Mouse (Mus musculus) urinary bladder, postnatal 25 days (tissue): ENCODE data around the gene Akap12.

Source experiments
- DNase-seq: peaks from one replicate; pipeline ENCODE4 v3.0.0; 2022; ENCODE audit warnings: low spot score

Gene Akap12

DNA sequence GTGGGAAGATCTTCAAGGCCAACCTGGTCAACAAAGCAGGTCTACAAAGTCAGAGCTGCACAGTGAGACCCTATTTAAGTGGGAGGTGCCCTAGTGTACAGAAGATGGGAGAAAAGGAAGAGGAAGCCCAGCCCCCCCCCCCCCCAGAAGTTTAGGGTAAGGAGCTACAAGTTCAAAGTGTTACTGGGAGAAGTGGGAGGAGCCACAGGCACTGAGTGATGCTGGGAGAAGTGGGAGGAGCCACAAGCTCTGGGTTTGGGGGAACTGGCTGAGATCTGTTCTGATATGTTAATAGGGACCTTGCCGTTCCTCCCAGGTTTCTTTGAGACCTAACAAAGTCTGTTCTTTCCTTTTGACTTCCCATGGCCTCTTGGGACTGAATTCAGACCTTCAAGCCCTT is 18.6 kb downstream of the Akap12 start:
- no peak for DNase-seq

DNA sequence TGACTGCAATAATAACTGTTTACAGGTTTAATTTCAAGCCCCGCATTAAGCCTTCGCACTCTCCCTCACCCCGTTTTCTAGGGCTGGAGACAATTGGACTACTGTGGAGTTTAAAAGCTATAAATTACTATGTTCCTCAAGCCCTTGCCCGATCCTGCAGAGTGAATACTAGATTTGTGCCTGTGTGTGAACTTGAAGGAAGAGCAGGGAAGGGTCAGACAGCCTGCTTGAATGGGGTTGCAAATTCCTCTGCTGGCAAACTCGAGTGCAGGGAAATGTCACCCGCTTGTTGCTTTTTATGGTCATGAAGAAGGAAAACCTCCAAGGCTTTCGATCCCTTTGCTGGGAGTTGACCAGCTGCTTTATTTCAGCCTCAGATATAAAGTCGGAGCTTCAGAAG is 19.6 kb downstream of the Akap12 start:
- DNase-seq, result no peak

GRCm38 (mm10) chr10:4289171-4289570 is 23.0 kb downstream of the Akap12 start:
- no peak for DNase-seq

GRCm38 (mm10) chr10:4289636-4290035 is 23.5 kb downstream of the Akap12 start:
- no peak for DNase-seq

GRCm38 (mm10) chr10:4290145-4290544 is 24.0 kb downstream of the Akap12 start:
- no peak for DNase-seq

DNA sequence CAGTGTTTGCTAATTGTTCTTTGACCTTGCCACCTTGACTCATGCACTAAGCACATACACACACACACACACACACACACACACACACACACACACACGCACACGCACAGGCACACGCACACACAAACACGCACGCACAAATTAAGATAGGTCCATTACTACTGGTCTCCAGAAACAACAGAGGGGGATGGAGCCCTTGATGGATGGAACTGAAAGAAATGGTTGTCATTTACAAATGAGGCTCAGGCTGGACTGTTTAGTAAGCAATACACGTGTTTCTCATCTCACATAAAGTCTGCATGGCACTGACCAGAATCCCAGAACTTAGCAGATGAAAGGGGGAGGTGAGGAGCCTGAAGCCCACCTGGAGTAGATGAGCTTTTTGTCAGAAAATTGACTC is 24.4 kb downstream of the Akap12 start:
- no peak for DNase-seq

- DNase-seq, result no peak
Measured at GRCm38 (mm10) chr10:4293418-4293817, 27.2 kb downstream of the Akap12 start.

DNA sequence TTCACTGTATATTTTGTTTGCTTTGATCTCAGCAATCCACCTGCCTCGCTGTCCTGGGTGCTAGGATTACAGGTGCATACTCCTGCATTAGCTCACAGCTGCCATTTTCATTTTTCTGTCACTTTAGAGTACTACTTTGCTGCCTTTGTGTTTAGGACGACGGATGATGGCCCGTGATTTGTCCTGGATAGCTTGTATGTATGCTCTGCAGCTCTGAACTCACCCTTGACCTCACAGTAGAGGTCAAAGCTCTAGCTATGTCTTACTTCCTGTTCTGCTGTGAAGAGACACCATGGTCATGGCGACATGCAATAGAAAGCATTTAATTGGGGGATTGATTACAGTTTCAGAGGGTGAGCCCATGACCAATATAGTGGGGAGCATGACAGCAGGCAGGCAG is 37.4 kb downstream of the Akap12 start:
- DNase-seq, result no peak

DNA sequence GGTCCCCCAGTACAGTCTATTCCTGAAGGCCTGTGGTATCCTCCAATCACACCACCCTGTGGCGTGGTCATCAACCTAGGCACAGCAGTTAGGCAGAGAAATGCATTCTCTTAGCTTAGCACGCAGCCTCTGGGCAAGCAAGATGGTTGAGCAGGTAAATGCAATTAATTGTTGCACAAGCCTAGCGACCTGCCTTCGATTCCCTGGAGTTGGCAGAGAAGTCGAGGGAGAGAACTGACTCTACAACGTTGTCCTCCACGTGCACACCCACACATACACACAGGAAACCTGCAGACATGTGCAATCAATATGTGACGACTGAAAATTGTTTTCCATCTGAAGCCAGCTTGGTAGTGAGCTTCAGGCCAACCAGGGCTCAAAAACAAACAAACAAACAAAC is 57.7 kb downstream of the Akap12 start:
- DNase-seq, result no peak

- DNase-seq, result no peak
Measured at GRCm38 (mm10) chr10:4325562-4325961, 59.4 kb downstream of the Akap12 start.

- no peak for DNase-seq
Measured at GRCm38 (mm10) chr10:4327716-4328115, 61.5 kb downstream of the Akap12 start.

- DNase-seq, result no peak
Measured at GRCm38 (mm10) chr10:4332228-4332979, 66.2 kb downstream of the Akap12 start.

DNA sequence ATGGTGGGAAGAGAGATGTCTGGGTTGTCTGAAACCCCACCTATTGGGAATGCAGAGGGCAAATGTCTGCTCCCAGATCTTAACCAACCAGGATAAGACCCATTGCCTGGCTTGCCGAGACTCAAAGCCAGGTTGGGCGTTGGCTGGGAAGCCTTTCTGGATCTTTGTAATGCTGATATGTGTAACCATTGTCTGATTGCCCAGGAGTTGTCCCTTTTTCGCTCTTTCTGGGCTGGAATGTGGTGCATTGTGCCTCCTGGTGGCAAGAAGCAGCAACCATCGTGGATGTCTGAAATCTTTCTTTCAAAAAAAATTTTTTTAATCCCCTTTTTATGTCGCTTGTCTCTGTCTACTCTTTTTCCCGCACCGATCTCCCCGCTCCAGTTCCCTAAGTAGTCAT is 67.1 kb downstream of the Akap12 start:
- DNase-seq, result peak; percentile 48

- peak; percentile 84 for DNase-seq
Measured at GRCm38 (mm10) chr10:4334039-4334683, 68.0 kb downstream of the Akap12 start.

GRCm38 (mm10) chr10:4338863-4339461 is 72.8 kb downstream of the Akap12 start:
- no peak for DNase-seq

DNA sequence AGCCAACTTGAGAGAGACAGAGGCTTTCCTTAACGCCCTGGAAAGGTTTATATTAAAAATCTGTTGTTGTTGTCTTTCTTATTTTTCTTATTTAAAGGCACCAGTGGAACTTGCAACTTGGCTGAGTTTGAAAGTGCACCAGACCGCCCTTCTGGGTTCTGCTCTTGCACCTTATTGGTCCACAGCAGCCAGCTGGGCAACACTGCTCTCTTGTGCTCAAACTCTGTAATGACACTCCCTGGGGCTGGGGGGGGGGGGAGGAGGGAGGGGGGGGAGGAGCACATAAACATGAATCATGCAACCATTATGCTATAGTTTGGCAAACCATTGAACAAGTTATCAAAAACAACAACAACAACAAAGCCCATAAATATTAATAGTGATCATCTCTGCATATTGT is 75.2 kb downstream of the Akap12 start:
- DNase-seq, result peak; percentile 37

DNA sequence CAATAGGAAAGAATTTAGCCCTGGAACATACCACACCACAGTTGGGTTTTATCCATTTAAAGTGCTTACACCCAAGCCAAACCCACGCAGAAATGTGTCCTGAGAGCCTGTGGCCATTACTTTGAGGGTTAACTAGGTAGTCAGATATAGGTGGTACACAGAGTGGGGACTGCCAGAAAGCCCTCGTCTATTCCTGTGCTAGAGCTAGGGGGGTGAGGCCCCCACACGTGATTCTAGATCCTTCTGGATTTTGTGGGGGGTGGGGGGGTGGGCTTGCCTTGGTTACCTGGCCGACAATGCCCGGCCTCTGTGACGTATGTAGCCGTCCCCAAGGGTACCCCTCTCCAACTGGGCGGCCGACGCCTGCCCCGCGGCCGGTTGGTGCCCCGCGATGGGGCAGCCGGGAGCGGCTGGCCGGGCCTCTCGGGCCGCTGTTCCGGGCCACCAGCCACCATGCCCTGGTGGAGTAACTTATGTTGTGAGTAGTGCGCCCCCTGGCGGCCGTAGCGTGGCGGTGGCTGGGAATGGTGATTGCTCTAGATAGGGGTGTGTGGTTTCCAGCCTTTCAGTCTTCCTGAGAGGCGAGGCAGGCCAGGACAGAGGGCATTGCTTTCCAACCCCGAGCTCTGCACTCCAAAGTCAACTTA is 80.4 kb downstream of the Akap12 start:
- peak; percentile 89 for DNase-seq

GRCm38 (mm10) chr10:4347136-4347492 is 80.9 kb downstream of the Akap12 start:
- no peak for DNase-seq

DNA sequence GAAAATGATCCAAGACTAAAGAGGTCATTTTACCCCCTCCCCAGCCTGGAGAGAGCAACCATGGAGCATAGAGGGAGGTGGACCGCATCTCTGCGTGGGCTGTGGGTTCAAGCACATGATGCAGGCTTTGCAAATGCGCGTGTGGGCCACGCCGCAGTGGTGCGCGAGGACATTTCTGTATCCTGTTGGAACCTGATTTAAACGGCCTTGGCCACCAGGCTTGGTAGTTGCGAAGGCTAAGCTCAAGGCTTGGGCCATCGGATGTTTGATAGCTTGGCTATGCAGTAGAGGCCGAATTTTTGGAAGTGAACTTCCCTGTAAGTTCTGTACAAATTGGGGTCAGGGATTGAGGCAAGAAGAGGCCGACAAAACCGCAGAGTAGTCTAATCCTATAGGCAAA is 81.4 kb downstream of the Akap12 start:
- no peak for DNase-seq

DNA sequence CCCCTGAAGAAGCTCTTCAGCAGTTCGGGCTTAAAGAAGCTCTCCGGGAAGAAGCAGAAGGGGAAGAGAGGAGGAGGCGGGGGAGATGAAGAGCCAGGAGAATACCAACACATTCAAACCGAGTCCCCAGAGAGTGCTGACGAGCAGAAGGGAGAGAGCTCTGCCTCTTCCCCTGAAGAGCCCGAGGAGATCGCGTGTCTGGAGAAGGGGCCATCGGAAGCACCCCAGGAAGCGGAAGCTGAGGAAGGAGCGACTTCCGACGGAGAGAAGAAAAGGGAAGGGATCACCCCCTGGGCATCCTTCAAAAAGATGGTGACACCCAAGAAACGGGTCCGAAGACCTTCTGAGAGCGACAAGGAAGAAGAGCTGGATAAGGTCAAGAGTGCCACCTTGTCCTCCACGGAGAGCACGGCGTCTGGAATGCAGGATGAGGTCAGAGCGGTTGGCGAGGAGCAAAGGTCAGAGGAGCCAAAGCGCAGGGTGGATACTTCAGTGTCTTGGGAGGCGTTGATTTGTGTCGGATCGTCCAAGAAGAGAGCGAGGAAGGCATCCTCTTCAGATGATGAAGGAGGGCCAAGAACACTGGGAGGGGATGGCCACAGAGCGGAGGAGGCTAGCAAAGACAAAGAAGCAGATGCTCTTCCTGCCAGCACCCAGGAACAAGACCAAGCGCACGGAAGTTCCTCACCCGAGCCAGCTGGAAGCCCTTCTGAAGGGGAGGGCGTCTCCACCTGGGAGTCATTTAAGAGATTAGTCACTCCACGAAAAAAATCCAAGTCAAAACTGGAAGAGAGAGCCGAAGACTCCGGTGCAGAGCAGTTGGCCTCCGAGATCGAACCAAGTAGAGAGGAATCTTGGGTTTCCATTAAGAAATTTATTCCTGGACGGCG is 88.4 kb downstream of the Akap12 start:
- no peak for DNase-seq

- no peak for DNase-seq
Measured at GRCm38 (mm10) chr10:4355882-4356451, 89.8 kb downstream of the Akap12 start.

- no peak for DNase-seq
Measured at GRCm38 (mm10) chr10:4356640-4357039, 90.5 kb downstream of the Akap12 start.
